Mouse (Mus musculus) hindbrain, postnatal 0 days (tissue): ENCODE measurements around the gene Pknox2. TPM values are rescaled to one million over a fixed set of nuclear protein-coding genes. Genes with fewer than 3 reads are reported as not detected.

ENCODE experiments used
- ATAC-seq: fragments of 200-750 bp; cut with Nextera tagmentation; 2 replicates; pipeline ENCODE4 v1.8.0; 2017; ENCODE audit warnings: mild to moderate bottlenecking, moderate TSS enrichment, moderate library complexity
- DNase-seq: peaks from one replicate; pipeline ENCODE4 v3.0.0-alpha.2; 2015; ENCODE audit warnings: low spot score
- H3K27ac ChIP-seq: fragments of 300-500 bp; sonication (generic); 2 replicates; pipeline ENCODE4 v1.5.1; 2014; ENCODE audit warnings: mild to moderate bottlenecking
- H3K27me3 ChIP-seq: fragments of 300-500 bp; sonication (generic); 2 replicates; pipeline ENCODE4 v1.6.1; 2014; ENCODE audit warnings: low read length, mixed read lengths; ENCODE audit not compliant: insufficient read depth
- H3K36me3 ChIP-seq: fragments of 300-500 bp; sonication (generic); 2 replicates; pipeline ENCODE4 v1.6.1; 2014; ENCODE audit warnings: low read length, mixed read lengths; ENCODE audit not compliant: insufficient read depth
- H3K4me1 ChIP-seq: fragments of 300-500 bp; sonication (generic); 2 replicates; pipeline ENCODE4 v1.6.1; 2014; ENCODE audit warnings: antibody characterized with exemption, low read length, mixed read lengths; ENCODE audit not compliant: insufficient read depth
- H3K4me2 ChIP-seq: fragments of 300-500 bp; sonication (generic); 2 replicates; pipeline ENCODE4 v1.6.1; 2014; ENCODE audit warnings: low read depth, mild to moderate bottlenecking, low read length, moderate library complexity, mixed read lengths
- H3K4me3 ChIP-seq: fragments of 300-500 bp; sonication (generic); 2 replicates; pipeline ENCODE4 v1.5.1; 2014; ENCODE audit warnings: low read length
- H3K9ac ChIP-seq: fragments of 300-500 bp; sonication (generic); replicated peaks from 2 replicates; pipeline ENCODE4 v1.6.1; 2014; ENCODE audit warnings: mild to moderate bottlenecking, low read length, moderate library complexity, mixed read lengths
- H3K9me3 ChIP-seq: fragments of 300-500 bp; sonication (generic); 2 replicates; pipeline ENCODE4 v1.6.1; 2016; ENCODE audit warnings: low read length, mixed read lengths
- CTCF ChIP-seq: IDR thresholded peaks from 2 replicates; pipeline ENCODE4 v1.5.1; 2016; ENCODE audit warnings: antibody characterized with exemption, control low read depth, low read depth
- WGBS: fragments of 180-500 bp; shearing (Covaris S2); extraction: QIAGEN DNeasy Blood & Tissue Kit; methylation state at CpG from one replicate; pipeline ENCODE4 v1.1.7; 2014; 5-methylcytosine and 5-hydroxymethylcytosine counted together
- polyA plus RNA-seq: library from polyadenylated mRNA; unstranded; fragments of >200 nt; fragmentation: Nextera tagmentation; extraction: Ambion mirVana; gene quantifications from 2 replicates; pipeline ENCODE4 v1.2.1, GENCODE M21; 2015
- total RNA-seq: library from RNA; depleted of rRNA; stranded (reverse); fragments of >200 nt; gene quantifications from 2 replicates; pipeline ENCODE4 v1.2.3, GENCODE M21; 2014

Gene Pknox2
- total and polyA plus RNA-seq, 2 experiments from 2014 or later, result 22.2 to 23.5 TPM

DNA sequence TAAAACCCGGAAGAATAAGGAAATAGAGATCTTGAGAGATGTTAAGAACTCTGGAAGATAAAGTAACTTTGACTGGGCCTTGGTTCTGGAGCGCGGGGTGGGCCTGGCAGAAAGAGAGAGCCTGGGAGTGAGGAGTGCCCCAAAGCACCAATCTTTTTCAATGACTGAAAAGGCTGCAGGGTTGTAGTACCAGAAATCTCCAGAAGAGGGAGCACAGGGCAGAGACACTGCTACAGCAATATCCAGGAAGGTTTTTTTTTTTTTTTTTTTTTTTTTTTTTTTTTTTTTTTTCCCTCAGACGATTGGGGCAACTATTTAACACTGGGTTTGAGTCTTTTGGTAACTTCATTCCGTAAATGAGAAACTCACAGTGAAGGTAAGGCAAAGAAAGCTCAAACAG, 176.6 kb downstream of the Pknox2 start:
- ATAC-seq (no peak), DNase-seq (peak; percentile 91)
- Histone ChIP-seq H3K4me3 (no peak overlapping the region), H3K36me3 (no peaks in the 10 kb centered on the region), H3K4me1 (no peaks in the 10 kb centered on the region; the same call in 1 of the 2 replicates), H3K27ac (no peak overlapping the region), H3K27me3 (no peaks in the 10 kb centered on the region), H3K4me2 (no peak overlapping the region), H3K9ac (no peak overlapping the region), H3K9me3 (no peaks in the 10 kb centered on the region)
- peak; percentile 86 for TF ChIP-seq CTCF
- WGBS, result 12% methylated on average over 5 of the region's 5 CpGs

- no peak overlapping the region for H3K4me2 ChIP-seq
- H3K4me3 ChIP-seq, result no peak overlapping the region
- no peaks in the 10 kb centered on the region; the same call in 1 of the 2 replicates for H3K4me1 ChIP-seq
- no peaks in the 10 kb centered on the region for H3K9me3 ChIP-seq
- ATAC-seq (no peak), DNase-seq (no peak)
- H3K27me3 ChIP-seq, result no peaks in the 10 kb centered on the region
- H3K9ac ChIP-seq, result no peak overlapping the region
- no peak overlapping the region for H3K27ac ChIP-seq
- 95% methylated on average over 1 of the region's 1 CpGs for WGBS
- no peaks in the 10 kb centered on the region for H3K36me3 ChIP-seq
- TF ChIP-seq CTCF, result no peak
These were observed 178.1 kb downstream of the Pknox2 start for GRCm38 (mm10) chr9:36969131-36969530.

DNA sequence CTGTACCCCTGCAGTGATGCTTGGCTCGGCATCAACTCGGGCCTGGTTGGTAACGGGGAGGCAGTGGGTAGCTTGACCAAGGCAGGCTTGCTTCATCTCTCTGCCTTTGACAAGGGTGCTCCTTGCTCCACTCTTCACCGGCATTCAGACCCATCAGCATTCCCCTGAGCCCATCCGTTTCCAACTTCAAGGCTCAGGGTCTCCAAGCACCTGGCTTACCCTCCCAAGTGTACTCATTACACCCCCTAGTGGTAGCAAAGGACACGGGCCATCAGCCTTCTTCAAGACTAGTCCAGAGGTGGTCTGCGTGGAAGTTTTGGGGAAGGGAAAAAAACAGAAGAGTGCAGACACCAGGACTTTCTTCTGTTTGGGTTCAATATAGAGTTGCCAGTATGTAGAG, 178.5 kb downstream of the Pknox2 start:
- Histone ChIP-seq H3K4me1 (no peaks in the 10 kb centered on the region; the same call in 1 of the 2 replicates), H3K9ac (no peak overlapping the region), H3K27me3 (no peaks in the 10 kb centered on the region), H3K36me3 (no peaks in the 10 kb centered on the region), H3K9me3 (no peaks in the 10 kb centered on the region), H3K4me2 (no peak overlapping the region), H3K4me3 (no peak overlapping the region), H3K27ac (no peak overlapping the region)
- TF ChIP-seq CTCF, result peak; percentile 90
- 38% methylated on average over 7 of the region's 7 CpGs for WGBS
- ATAC-seq (peak; percentile 52; the same call in 1 of the 2 replicates), DNase-seq (peak; percentile 85)

DNA sequence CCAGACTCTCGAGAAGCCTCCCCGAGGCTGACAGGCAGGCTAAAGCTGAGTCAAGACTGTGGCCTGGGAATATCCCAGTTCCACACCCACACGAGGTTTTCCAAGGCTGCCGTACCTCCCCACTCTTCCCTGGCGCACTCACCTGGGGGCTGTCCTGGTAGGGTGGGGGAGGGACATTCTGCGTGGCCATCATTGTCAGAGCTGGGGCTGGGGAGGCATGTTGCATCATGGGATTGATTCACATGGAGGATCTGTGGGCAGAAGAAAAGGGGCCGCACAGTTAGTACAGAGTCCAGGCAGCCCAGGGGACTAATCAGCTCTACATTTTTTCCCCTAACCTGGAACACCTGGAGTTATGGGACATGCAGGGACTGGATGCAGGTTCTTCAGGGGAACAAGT, 179.0 kb downstream of the Pknox2 start:
- Histone ChIP-seq H3K9ac (no peak overlapping the region), H3K27ac (no peak overlapping the region), H3K4me2 (no peak overlapping the region), H3K4me1 (no peaks in the 10 kb centered on the region; the same call in 1 of the 2 replicates), H3K4me3 (no peak overlapping the region), H3K36me3 (no peaks in the 10 kb centered on the region), H3K9me3 (no peaks in the 10 kb centered on the region), H3K27me3 (no peaks in the 10 kb centered on the region)
- ATAC-seq, result no peak
- no peak for TF ChIP-seq CTCF
- WGBS, result 76% methylated on average over 7 of the region's 7 CpGs
- DNase-seq, result no peak

- Histone ChIP-seq H3K27ac (no peak overlapping the region), H3K36me3 (no peaks in the 10 kb centered on the region), H3K4me1 (peaks cover 6% of the 10 kb centered on the region; the same call in 1 of the 2 replicates), H3K4me2 (no peak overlapping the region), H3K27me3 (no peaks in the 10 kb centered on the region), H3K9ac (no peak overlapping the region), H3K4me3 (no peak overlapping the region), H3K9me3 (no peaks in the 10 kb centered on the region)
- TF ChIP-seq CTCF, result peak; percentile 81
- ATAC-seq, result peak; percentile 65; the same call in 1 of the 2 replicates
- peak; percentile 88 for DNase-seq
- 58% methylated on average over 5 of the region's 5 CpGs for whole genome bisulfite sequencing
These were observed 181.5 kb downstream of the Pknox2 start for GRCm38 (mm10) chr9:36965720-36966119.

DNA sequence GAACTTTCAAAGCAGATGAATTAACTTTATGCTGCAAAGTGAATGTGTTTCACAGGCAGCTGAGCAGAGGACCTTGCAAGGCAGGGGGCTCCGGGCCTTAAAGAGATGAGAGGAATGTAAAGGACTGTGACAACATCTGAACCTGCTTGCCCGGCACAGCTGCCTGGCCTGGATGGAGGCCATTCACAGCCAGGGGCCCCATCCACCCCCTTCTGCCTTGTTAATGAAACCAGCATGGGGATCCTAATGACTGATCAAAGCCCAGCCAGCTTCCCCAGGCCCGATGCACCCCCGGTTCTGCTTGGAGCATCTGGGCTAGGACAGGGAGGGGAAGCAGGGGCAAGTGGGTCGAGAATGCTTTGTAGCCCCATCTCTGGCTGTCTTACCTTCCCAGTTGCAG, 183.0 kb downstream of the Pknox2 start:
- H3K36me3 ChIP-seq, result no peaks in the 10 kb centered on the region
- DNase-seq (no peak), ATAC-seq (no peak)
- no peaks in the 10 kb centered on the region for H3K9me3 ChIP-seq
- WGBS, result 4% methylated on average over 5 of the region's 5 CpGs
- no peak overlapping the region for H3K27ac ChIP-seq
- H3K9ac ChIP-seq, result 0 out of 2 replicates have a peak overlapping the region, but pooled peaks have one; percentile 17
- H3K27me3 ChIP-seq, result no peaks in the 10 kb centered on the region
- H3K4me1 ChIP-seq, result peaks cover 6% of the 10 kb centered on the region; the same call in 1 of the 2 replicates
- no peak overlapping the region for H3K4me2 ChIP-seq
- no peak for TF ChIP-seq CTCF
- H3K4me3 ChIP-seq, result no peak overlapping the region

- Histone ChIP-seq H3K27me3 (no peaks in the 10 kb centered on the region), H3K9ac (no peak overlapping the region), H3K4me3 (no peak overlapping the region), H3K27ac (no peak overlapping the region), H3K4me2 (no peak overlapping the region), H3K9me3 (no peaks in the 10 kb centered on the region), H3K4me1 (peaks cover 6% of the 10 kb centered on the region; the same call in 1 of the 2 replicates), H3K36me3 (no peaks in the 10 kb centered on the region)
- TF ChIP-seq CTCF, result no peak
- ATAC-seq (no peak), DNase-seq (no peak)
- WGBS, result 56% methylated on average over 3 of the region's 3 CpGs
These were observed 183.7 kb downstream of the Pknox2 start for GRCm38 (mm10) chr9:36963512-36963911.
